Mouse (Mus musculus) liver, postnatal 0 days (tissue): Measurements from ENCODE around the gene Dcun1d2.

Experiments used
- CTCF ChIP-seq: sonication (generic); IDR thresholded peaks from 2 replicates; pipeline ENCODE4 v1.5.1; 2016; ENCODE audit warnings: antibody characterized with exemption, low read depth
- EP300 ChIP-seq: IDR thresholded peaks from 2 replicates; pipeline ENCODE4 v1.6.1; 2016; ENCODE audit warnings: antibody characterized with exemption, low read depth, mild to moderate bottlenecking

GRCm38 (mm10) chr8:13306309-13306909, 18.5 kb upstream of the Dcun1d2 start:
- no peak for TF ChIP-seq CTCF
- no peak for TF ChIP-seq EP300
